Mouse (Mus musculus): ENCODE measurements at regions not wholly inside any gene's neighbourhood (a gene's known extent, or its start where the extent isn't known, plus 50 kb on each side); places are given as distances from the start of the nearest gene placed in this dataset.

GRCm38 (mm10) chrX:11418261-11418660, 90.6 kb downstream of the H2al1j start:
- TF ChIP-seq CTCF (IDR thresholded peaks at IDR 0.05; ENCODE audit: control insufficient read depth, insufficient read depth, low read length), result no peak
- TF ChIP-seq POLR2A (IDR thresholded peaks at IDR 0.05; ENCODE audit: borderline replicate concordance, control insufficient read depth, low read depth, low read length), result no peak
